Mouse (Mus musculus) liver, embryonic 14.5 days (tissue): ENCODE measurements around the gene Krtap16-3.

Source experiments
- CTCF ChIP-seq: IDR thresholded peaks from 2 replicates; pipeline ENCODE4 v1.5.1; 2016; ENCODE audit warnings: antibody characterized with exemption, low read depth, control low read depth
- EP300 ChIP-seq: IDR thresholded peaks from 2 replicates; pipeline ENCODE4 v1.6.1; 2016; ENCODE audit warnings: antibody characterized with exemption, low read depth

GRCm38 (mm10) chr16:88962773-88963172 is at the start of gene Krtap16-3:
- no peak for TF ChIP-seq CTCF
- TF ChIP-seq EP300: no peak
